Mouse (Mus musculus) MEL (cell line): ENCODE results near the gene Eva1c.

ENCODE experiments used
- CHD2 ChIP-seq: IDR thresholded peaks from 2 replicates; pipeline ENCODE4 v1.6.1; 2011; ENCODE audit warnings: low read length, improper control_type of control experiment
- CTCF ChIP-seq, 3 experiments: IDR thresholded peaks in 2 of 3; conservative IDR thresholded peaks in 1 of 3; 2 replicates each; pipeline ENCODE4 v1.5.1; 2011 to 2012; ENCODE audit warnings: low read length in 3 of 3, low read depth in 2 of 3, mild to moderate bottlenecking in 2 of 3, improper control_type of control experiment in 1 of 3, inconsistent platforms in 1 of 3, mixed read lengths in 1 of 3, moderate library complexity in 1 of 3; ENCODE audit not compliant: control insufficient read depth in 1 of 3, insufficient read depth in 1 of 3, poor library complexity in 1 of 3, severe bottlenecking in 1 of 3
- E2F4 ChIP-seq: IDR thresholded peaks from 2 replicates; pipeline ENCODE4 v1.6.1; 2011; ENCODE audit warnings: low read depth, low read length, improper control_type of control experiment, borderline replicate concordance
- EP300 ChIP-seq, 2 experiments: IDR thresholded peaks; 2 replicates each; pipeline ENCODE4 v1.6.1; 2011; ENCODE audit warnings: improper control_type of control experiment in 2 of 2, low read length in 2 of 2, low read depth in 1 of 2, mild to moderate bottlenecking in 1 of 2
- HCFC1 ChIP-seq: IDR thresholded peaks from 2 replicates; pipeline ENCODE4 v1.6.1; 2012; ENCODE audit warnings: low read depth, mild to moderate bottlenecking, inconsistent platforms, low read length, improper control_type of control experiment, moderate library complexity
- MXI1 ChIP-seq: IDR thresholded peaks from 2 replicates; pipeline ENCODE4 v1.6.1; 2011; ENCODE audit warnings: mild to moderate bottlenecking, low read depth, low read length, improper control_type of control experiment
- POLR2A ChIP-seq, 2 experiments: IDR thresholded peaks; 2 replicates each; pipeline ENCODE4 v1.6.1; 2011 to 2012; ENCODE audit warnings: low read length in 2 of 2, mild to moderate bottlenecking in 2 of 2, control low read depth in 1 of 2, improper control_type of control experiment in 1 of 2, low read depth in 1 of 2, moderate library complexity in 1 of 2; ENCODE audit not compliant: control insufficient read depth in 1 of 2, insufficient read depth in 1 of 2, poor library complexity in 1 of 2
- POLR2AphosphoS5 ChIP-seq: IDR thresholded peaks from 2 replicates; pipeline ENCODE4 v1.6.1; 2012; ENCODE audit warnings: low read depth, borderline replicate concordance, mild to moderate bottlenecking, inconsistent platforms, low read length, moderate library complexity, mixed read lengths
- SMC3 ChIP-seq: IDR thresholded peaks from 2 replicates; pipeline ENCODE4 v1.6.1; 2011; ENCODE audit warnings: low read depth, low read length, improper control_type of control experiment
- ZC3H11A ChIP-seq: IDR thresholded peaks from 2 replicates; pipeline ENCODE4 v1.6.1; 2012; ENCODE audit warnings: low read depth, mild to moderate bottlenecking, inconsistent platforms, low read length, improper control_type of control experiment
- ZKSCAN1 ChIP-seq: IDR thresholded peaks from 2 replicates; pipeline ENCODE4 v1.6.1; 2012; ENCODE audit warnings: low read depth, mild to moderate bottlenecking, inconsistent platforms, low read length, improper control_type of control experiment, moderate library complexity
- ZNF384 ChIP-seq: IDR thresholded peaks from 2 replicates; pipeline ENCODE4 v1.6.1; 2012; ENCODE audit warnings: low read depth, mild to moderate bottlenecking, inconsistent platforms, low read length, improper control_type of control experiment

GRCm38 (mm10) chr16:90850881-90851280 is 24.4 kb downstream of the Eva1c start:
- TF ChIP-seq POLR2A (IDR thresholded peaks at IDR 0.05; ENCODE audit: control insufficient read depth in 1 of 2, insufficient read depth in 1 of 2, low read depth in 1 of 2, low read length in 2 of 2, poor library complexity in 1 of 2) (no peak), CTCF (IDR thresholded peaks at IDR 0.05 in 2 of 3, conservative IDR thresholded peaks at IDR 0.05 in 1 of 3; ENCODE audit: control insufficient read depth in 1 of 3, insufficient read depth in 1 of 3, low read depth in 2 of 3, low read length in 3 of 3, poor library complexity in 1 of 3, severe bottlenecking in 1 of 3) (no peak), SMC3 (no peak), ZNF384 (no peak), ZC3H11A (no peak), POLR2AphosphoS5 (no peak), EP300 (IDR thresholded peaks at IDR 0.05; ENCODE audit: low read depth in 1 of 2, low read length in 2 of 2) (no peak), CHD2 (no peak), E2F4 (no peak), ZKSCAN1 (no peak), MXI1 (no peak), HCFC1 (no peak)
